Mouse (Mus musculus): Measurements from ENCODE around the gene Wsb2.

- TF ChIP-seq CTCF (IDR thresholded peaks at IDR 0.05; ENCODE audit: control insufficient read depth, insufficient read depth, low read length) = no peak
- peak; percentile 50; the same call in 1 of the 2 replicates for TF ChIP-seq POLR2A (IDR thresholded peaks at IDR 0.05; ENCODE audit: borderline replicate concordance, control insufficient read depth, low read depth, low read length)
Observed at GRCm38 (mm10) chr5:117318741-117319629, 38.1 kb upstream of the Wsb2 start, which contains the start of gene Vsig10.
